Mouse (Mus musculus): ENCODE measurements around the gene H2-Q7.
"Not testable (repeated sequence)": the region's sequence is repeated elsewhere in the genome, so short reads cannot be mapped to it uniquely, and the experiment has no call there.

- TF ChIP-seq GATA1 (IDR thresholded peaks at IDR 0.05; ENCODE audit: borderline replicate concordance, low read length); FLI1 (IDR thresholded peaks at IDR 0.05; ENCODE audit: low read length): not testable (repeated sequence)
Measured at GRCm38 (mm10) chr17:35413057-35413456, 25.9 kb upstream of the H2-Q7 start.

All from megakaryocyte, embryonic 14.5 days (primary cell).